Mouse (Mus musculus): ENCODE measurements around the gene Tcstv3.

- TF ChIP-seq CTCF (IDR thresholded peaks at IDR 0.05) (no peak), EP300 (IDR thresholded peaks at IDR 0.05) (no peak)
These were observed 17.3 kb upstream of the Tcstv3 start for GRCm38 (mm10) chr13:120299324-120299894.
